Mouse (Mus musculus): ENCODE data around the gene Gart. TPM values are rescaled to one million over a fixed set of nuclear protein-coding genes. Genes with fewer than 3 reads are reported as not detected.

The Gart gene
- polyA plus RNA-seq, 1 experiment, result 24.1 TPM

DNA sequence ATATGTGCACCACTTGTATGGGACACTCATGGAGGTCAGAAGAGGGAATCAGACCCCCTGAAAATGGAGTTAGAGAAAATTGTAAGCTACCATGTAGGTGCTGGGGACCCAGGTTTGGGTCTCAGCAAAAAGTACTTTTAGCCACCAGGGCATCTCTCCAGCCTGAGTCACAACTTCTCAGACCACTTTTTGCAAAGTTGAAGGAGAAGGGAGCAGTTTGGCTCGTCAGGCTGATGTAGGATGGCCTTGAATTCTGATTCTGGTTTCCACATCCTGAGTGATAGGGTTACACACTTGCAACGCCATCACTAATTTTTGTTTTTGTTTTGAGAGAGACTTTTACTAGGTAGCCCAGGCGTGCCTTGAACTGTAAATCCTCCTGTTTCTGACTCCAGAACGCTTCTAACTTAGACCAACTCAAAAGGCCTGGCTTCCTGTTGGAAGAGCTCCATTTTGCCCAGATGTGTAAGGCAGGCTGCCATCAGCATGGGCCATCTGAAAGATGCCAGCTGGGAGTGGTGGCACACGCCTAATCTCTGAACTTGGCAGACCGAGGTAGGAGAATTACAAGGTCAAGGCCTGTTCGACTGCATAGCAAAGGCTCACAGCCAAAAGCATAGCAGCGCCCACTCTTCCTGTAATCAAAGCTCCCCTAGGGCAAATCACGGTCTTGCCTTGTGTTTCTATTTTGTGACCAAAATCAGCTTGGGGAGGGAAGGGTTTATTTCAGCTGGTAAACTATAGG, 37.1 kb downstream of the Gart start:
- no peaks in the 10 kb centered on the region for H3K27me3 ChIP-seq (ENCODE audit: control insufficient read depth, insufficient read depth, low read length)
- H3K36me3 ChIP-seq (ENCODE audit: control insufficient read depth, insufficient read depth, low read length), result no peaks in the 10 kb centered on the region
- peaks cover 14% of the 10 kb centered on the region for H3K4me1 ChIP-seq (ENCODE audit: control insufficient read depth, insufficient read depth, low read length)
- TF ChIP-seq CTCF (IDR thresholded peaks at IDR 0.05; ENCODE audit: control insufficient read depth, insufficient read depth, insufficient replicate concordance, low read depth, low read length) (no peak), POLR2A (IDR thresholded peaks at IDR 0.05; ENCODE audit: control insufficient read depth, low read depth, low read length) (no peak)
- H3K27ac ChIP-seq (ENCODE audit: control insufficient read depth, insufficient read depth, low read depth, low read length), result no peak overlapping the region; the same call in 1 of the 2 replicates
- no peak overlapping the region for H3K4me3 ChIP-seq (ENCODE audit: control insufficient read depth, low read depth, low read length)

DNA sequence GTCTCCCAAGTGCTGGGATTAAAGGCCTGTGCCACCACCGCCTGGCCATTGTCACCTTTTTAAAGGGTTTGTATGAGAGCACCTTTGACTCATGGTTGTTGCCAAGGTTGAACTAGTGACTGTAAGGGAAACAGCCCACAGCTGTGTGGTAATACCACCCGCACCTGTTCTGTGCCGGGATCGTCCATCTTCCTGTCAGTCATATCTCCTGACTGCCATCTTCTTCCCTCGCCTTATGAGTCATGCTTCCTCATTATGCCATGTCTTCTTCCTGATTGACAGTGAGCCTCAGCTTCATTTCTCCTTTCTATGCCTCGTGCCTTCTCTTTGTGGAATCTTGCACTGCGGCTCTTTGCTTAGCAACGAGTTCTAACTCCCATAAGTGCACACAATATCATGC, 39.8 kb downstream of the Gart start:
- no peaks in the 10 kb centered on the region for H3K36me3 ChIP-seq (ENCODE audit: control insufficient read depth, insufficient read depth, low read length)
- H3K27me3 ChIP-seq (ENCODE audit: control insufficient read depth, insufficient read depth, low read length), result no peaks in the 10 kb centered on the region
- H3K4me3 ChIP-seq (ENCODE audit: control insufficient read depth, low read depth, low read length), result no peak overlapping the region

DNA sequence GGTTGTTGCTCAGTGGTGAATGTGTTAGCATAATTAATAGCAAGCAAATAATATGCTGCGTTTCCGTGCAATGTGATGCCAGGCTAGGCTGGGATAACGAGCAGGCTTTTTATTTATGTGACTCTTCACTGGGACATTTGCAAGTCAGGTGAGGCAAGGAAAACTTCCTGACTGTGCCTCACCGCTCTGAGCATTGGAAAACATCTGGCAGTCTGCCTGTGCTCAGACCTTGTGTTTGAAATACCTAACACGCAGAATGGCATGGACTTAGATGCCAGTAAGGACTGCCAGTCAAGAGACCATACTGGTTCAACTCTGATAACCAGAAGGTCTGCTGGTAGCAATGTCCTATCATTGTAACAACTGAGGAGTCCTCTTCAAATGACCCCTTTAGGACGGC, 41.6 kb downstream of the Gart start:
- Histone ChIP-seq H3K27me3 (ENCODE audit: control insufficient read depth, insufficient read depth, low read length) (no peaks in the 10 kb centered on the region), H3K4me3 (ENCODE audit: control insufficient read depth, low read depth, low read length) (no peak overlapping the region), H3K36me3 (ENCODE audit: control insufficient read depth, insufficient read depth, low read length) (no peaks in the 10 kb centered on the region), H3K4me1 (ENCODE audit: control insufficient read depth, insufficient read depth, low read length) (peaks cover under 1% of the 10 kb centered on the region), H3K27ac (ENCODE audit: control insufficient read depth, insufficient read depth, low read depth, low read length) (no peak overlapping the region)
- TF ChIP-seq POLR2A (IDR thresholded peaks at IDR 0.05; ENCODE audit: control insufficient read depth, low read depth, low read length) (no peak), CTCF (IDR thresholded peaks at IDR 0.05; ENCODE audit: control insufficient read depth, insufficient read depth, insufficient replicate concordance, low read depth, low read length) (no peak)

More for the DNA sequence above, 39.8 kb downstream of the Gart start:
- H3K4me1 ChIP-seq (ENCODE audit: control insufficient read depth, insufficient read depth, low read length), result peaks cover 11% of the 10 kb centered on the region
- no peak overlapping the region for H3K27ac ChIP-seq (ENCODE audit: control insufficient read depth, insufficient read depth, low read depth, low read length)
- TF ChIP-seq POLR2A (IDR thresholded peaks at IDR 0.05; ENCODE audit: control insufficient read depth, low read depth, low read length) (no peak), CTCF (IDR thresholded peaks at IDR 0.05; ENCODE audit: control insufficient read depth, insufficient read depth, insufficient replicate concordance, low read depth, low read length) (no peak)

DNA sequence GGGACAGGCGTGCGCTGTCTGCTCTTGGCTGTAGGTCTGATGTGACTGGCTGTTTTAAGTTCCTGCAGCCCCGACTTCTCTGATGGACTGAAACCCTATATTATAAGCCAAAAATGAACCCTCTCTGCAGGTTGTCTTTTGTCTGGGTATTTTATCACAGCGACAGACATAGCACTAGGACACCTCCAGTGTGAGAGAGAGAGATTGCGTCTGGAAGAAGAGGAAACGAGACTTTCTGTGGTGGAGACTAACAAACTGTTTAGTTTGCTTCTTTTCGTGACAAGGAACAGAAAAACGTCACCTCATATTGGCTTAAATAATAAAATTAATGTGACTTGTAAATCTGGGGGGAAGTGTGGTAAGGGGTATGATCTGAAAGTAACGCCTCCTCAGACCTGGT, 45.1 kb downstream of the Gart start:
- Histone ChIP-seq H3K4me3 (ENCODE audit: control insufficient read depth, low read depth, low read length) (no peak overlapping the region), H3K27me3 (ENCODE audit: control insufficient read depth, insufficient read depth, low read length) (no peaks in the 10 kb centered on the region), H3K36me3 (ENCODE audit: control insufficient read depth, insufficient read depth, low read length) (no peaks in the 10 kb centered on the region), H3K27ac (ENCODE audit: control insufficient read depth, insufficient read depth, low read depth, low read length) (no peak overlapping the region), H3K4me1 (ENCODE audit: control insufficient read depth, insufficient read depth, low read length) (peaks cover 7% of the 10 kb centered on the region)
- TF ChIP-seq POLR2A (IDR thresholded peaks at IDR 0.05; ENCODE audit: control insufficient read depth, low read depth, low read length) (no peak), CTCF (IDR thresholded peaks at IDR 0.05; ENCODE audit: control insufficient read depth, insufficient read depth, insufficient replicate concordance, low read depth, low read length) (no peak)

DNA sequence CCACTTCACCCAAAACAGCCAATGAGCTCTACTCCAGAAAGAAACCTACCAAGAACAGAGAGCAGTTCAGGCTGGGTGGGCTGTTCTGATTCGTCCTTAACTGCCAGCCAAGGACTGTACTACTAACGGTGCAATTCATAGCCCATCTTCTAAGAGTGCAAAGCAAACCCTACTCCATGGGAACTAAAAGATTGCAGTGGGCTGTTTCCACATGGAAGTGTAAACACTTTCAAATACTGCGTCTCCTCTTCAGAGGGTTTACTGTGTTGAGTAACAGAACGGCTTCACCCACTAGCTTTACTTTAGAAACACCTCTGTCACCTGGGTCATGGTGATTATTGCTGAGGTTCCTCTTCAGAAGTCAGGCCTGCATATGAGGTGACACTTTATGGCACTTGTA, 45.7 kb downstream of the Gart start:
- Histone ChIP-seq H3K27me3 (ENCODE audit: control insufficient read depth, insufficient read depth, low read length) (no peaks in the 10 kb centered on the region), H3K27ac (ENCODE audit: control insufficient read depth, insufficient read depth, low read depth, low read length) (no peak overlapping the region), H3K36me3 (ENCODE audit: control insufficient read depth, insufficient read depth, low read length) (no peaks in the 10 kb centered on the region), H3K4me1 (ENCODE audit: control insufficient read depth, insufficient read depth, low read length) (peaks cover 9% of the 10 kb centered on the region), H3K4me3 (ENCODE audit: control insufficient read depth, low read depth, low read length) (no peak overlapping the region)
- TF ChIP-seq POLR2A (IDR thresholded peaks at IDR 0.05; ENCODE audit: control insufficient read depth, low read depth, low read length) (no peak), CTCF (IDR thresholded peaks at IDR 0.05; ENCODE audit: control insufficient read depth, insufficient read depth, insufficient replicate concordance, low read depth, low read length) (no peak)

DNA sequence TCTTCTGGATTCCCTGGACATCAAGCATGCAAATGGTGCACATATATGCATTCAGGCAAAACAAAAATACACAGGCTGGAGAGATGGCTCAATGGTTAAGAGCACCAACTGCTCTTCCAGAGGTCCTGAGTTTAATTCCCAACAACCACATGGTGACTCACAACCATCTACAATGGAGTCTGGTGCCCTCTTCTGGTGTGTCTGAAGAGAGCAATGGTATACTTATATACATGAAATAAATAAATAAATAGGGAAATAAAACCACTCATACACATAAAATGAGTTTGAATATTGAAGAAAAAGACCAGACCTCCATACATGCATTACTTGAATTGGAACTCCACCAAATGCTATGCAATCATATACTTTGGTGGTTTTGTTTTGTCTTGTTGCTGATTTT, 47.5 kb downstream of the Gart start:
- H3K4me1 ChIP-seq (ENCODE audit: control insufficient read depth, insufficient read depth, low read length), result peaks cover 12% of the 10 kb centered on the region
- no peaks in the 10 kb centered on the region for H3K36me3 ChIP-seq (ENCODE audit: control insufficient read depth, insufficient read depth, low read length)
- no peak overlapping the region for H3K4me3 ChIP-seq (ENCODE audit: control insufficient read depth, low read depth, low read length)
- TF ChIP-seq POLR2A (IDR thresholded peaks at IDR 0.05; ENCODE audit: control insufficient read depth, low read depth, low read length) (no peak), CTCF (IDR thresholded peaks at IDR 0.05; ENCODE audit: control insufficient read depth, insufficient read depth, insufficient replicate concordance, low read depth, low read length) (no peak)
- no peaks in the 10 kb centered on the region for H3K27me3 ChIP-seq (ENCODE audit: control insufficient read depth, insufficient read depth, low read length)
- H3K27ac ChIP-seq (ENCODE audit: control insufficient read depth, insufficient read depth, low read depth, low read length), result no peak overlapping the region

DNA sequence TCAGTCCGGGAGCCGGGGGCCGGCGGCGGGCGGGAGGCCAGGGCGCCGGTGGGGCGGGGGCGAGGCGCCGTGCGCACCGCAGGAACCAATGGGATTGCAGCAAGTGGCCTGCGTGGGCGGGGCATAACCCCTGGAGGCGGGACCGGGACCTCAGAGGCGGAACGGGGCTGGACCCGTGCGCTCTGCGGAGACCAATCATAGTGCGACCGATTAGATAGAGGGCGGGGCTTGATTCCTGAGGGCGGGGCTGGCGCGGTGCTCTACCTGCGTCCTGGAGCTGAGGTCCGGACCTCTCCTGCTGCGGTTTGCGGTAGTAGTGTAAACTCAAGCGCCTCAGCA, 49.1 kb downstream of the Gart start, which contains the start of gene Tmem50b:
Gene Tmem50b (minus strand): TSS at position 129 of the 339 bp plus-strand sequence.
- no peak; the same call in none of the 2 replicates for TF ChIP-seq POLR2A (IDR thresholded peaks at IDR 0.05; ENCODE audit: control insufficient read depth, low read depth, low read length)
- TF ChIP-seq CTCF (IDR thresholded peaks at IDR 0.05; ENCODE audit: control insufficient read depth, insufficient read depth, insufficient replicate concordance, low read depth, low read length), result no peak
- Histone ChIP-seq H3K4me3 (ENCODE audit: control insufficient read depth, low read depth, low read length) (peak within 1 kb of the TSS; percentile 99), H3K4me1 (ENCODE audit: control insufficient read depth, insufficient read depth, low read length) (peaks cover 12% of the 10 kb centered on the region), H3K27ac (ENCODE audit: control insufficient read depth, insufficient read depth, low read depth, low read length) (peak within 1 kb of the TSS; percentile 85), H3K27me3 (ENCODE audit: control insufficient read depth, insufficient read depth, low read length) (no peaks in the 10 kb centered on the region), H3K36me3 (ENCODE audit: control insufficient read depth, insufficient read depth, low read length) (no peaks in the 10 kb centered on the region)

Data from testis, adult 2 months (tissue).